17 mouse cellular contexts compared by ENCODE assay signal in the genomic region with DNA sequence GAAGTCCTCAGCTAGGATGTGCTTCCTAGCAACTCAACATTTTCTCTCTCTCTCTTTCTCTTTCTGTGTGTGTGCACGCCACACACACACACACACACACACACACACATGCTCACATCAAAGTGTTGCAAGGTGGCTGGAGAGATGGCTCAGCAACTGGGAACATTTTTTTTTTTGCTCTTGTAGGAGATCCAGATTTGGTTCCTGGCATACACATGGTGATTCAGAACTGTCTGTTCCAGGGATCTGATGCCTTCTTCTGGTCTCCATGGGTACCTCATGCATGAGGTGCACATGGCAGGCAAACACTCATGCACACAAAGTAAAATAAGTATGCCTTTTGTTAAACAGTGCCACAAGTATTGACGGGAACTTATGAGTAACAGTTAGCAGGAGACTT.
DNase-seq lines count a peak whose midpoint lies in the region; ATAC-seq and TF ChIP-seq lines count a peak whose summit lies in the region.
"Had no signal": no experiment of that assay in that cellular context is flagged by ENCODE, and none has a peak within 500 bp of the region (broad histone marks: within the 10 kb centered on the region; RNA-seq: fewer than 3 reads in every experiment).

No protein-coding gene starts in this region.

- no peak for DNase-seq in hindbrain, embryonic 11.5 days (ENCODE audit: low spot score)
- no peak for DNase-seq in left cerebral cortex, adult 2 months (ENCODE audit: extremely low spot score in 1 of 2, low spot score in 2 of 2)
- no peak for DNase-seq in left cerebral cortex, adult 18-20 months (ENCODE audit: low spot score in 2 of 2)
- DNase-seq in midbrain, embryonic 10.5 days (ENCODE audit: low spot score), result no peak
- DNase-seq: adrenal gland, adult 2 months; adrenal gland, postnatal 25 days; cerebellum, adult 2 months; cerebellum, postnatal 10 days; gastrocnemius, postnatal 36 days; heart, adult 11 months; heart, postnatal 36 days had no signal

- intact Hi-C loops in left cerebral cortex, adult 2 months (cut with DNase I), result loop anchor here (5.0 kb wide), 1 partner anchor 89 kb away; a partner anchor contains a TSS

- H3K4me3 ChIP-seq in hindbrain, embryonic 13.5 days, result no peak overlapping the region
- H3K4me3 ChIP-seq in hindbrain, embryonic 11.5 days (ENCODE audit: low read depth, low read length), result no peak overlapping the region
- no peak overlapping the region for H3K4me3 ChIP-seq in left cerebral cortex, adult 2 months
- H3K4me3 ChIP-seq in midbrain, embryonic 15.5 days, result no peak overlapping the region
- no peak overlapping the region for H3K4me3 ChIP-seq in midbrain, embryonic 10.5 days
- H3K4me3 ChIP-seq: embryonic facial prominence, embryonic 10.5 days; forebrain, embryonic 13.5 days; heart, embryonic 13.5 days; hindbrain, embryonic 12.5 days had no signal

- no peak overlapping the region for H3K9ac ChIP-seq in hindbrain, embryonic 13.5 days
- H3K9ac ChIP-seq in hindbrain, embryonic 11.5 days (ENCODE audit: low read depth, low read length), result no peak overlapping the region
- H3K9ac ChIP-seq in midbrain, embryonic 15.5 days, result no peak overlapping the region
- H3K9ac ChIP-seq: forebrain, embryonic 13.5 days; heart, embryonic 13.5 days; hindbrain, embryonic 12.5 days had no signal

- H3K4me1 ChIP-seq in hindbrain, embryonic 13.5 days (replicated peaks), result peaks cover 39% of the 10 kb centered on the region
- no peaks in the 10 kb centered on the region for H3K4me1 ChIP-seq in hindbrain, embryonic 11.5 days (replicated peaks; ENCODE audit: control insufficient read depth, insufficient read depth, low read length)
- H3K4me1 ChIP-seq in midbrain, embryonic 15.5 days, result peaks cover 18% of the 10 kb centered on the region
- H3K4me1 ChIP-seq in midbrain, embryonic 10.5 days, result peaks cover 16% of the 10 kb centered on the region

- H3K27ac ChIP-seq in hindbrain, embryonic 13.5 days, result peak overlapping the region; percentile 52
- H3K27ac ChIP-seq in hindbrain, embryonic 11.5 days (ENCODE audit: low read depth, low read length), result no peak overlapping the region
- H3K27ac ChIP-seq in left cerebral cortex, adult 2 months, result peak overlapping the region; percentile 37; the same call in 1 of the 2 replicates
- 0 out of 2 replicates have a peak overlapping the region, but pooled peaks have one; percentile 38 for H3K27ac ChIP-seq in midbrain, embryonic 15.5 days
- H3K27ac ChIP-seq in midbrain, embryonic 10.5 days (replicated peaks), result no peak overlapping the region
- H3K27ac ChIP-seq: embryonic facial prominence, embryonic 10.5 days; forebrain, embryonic 13.5 days; heart, embryonic 13.5 days; hindbrain, embryonic 12.5 days had no signal

- no peak for ATAC-seq in hindbrain, embryonic 13.5 days (ENCODE audit: low FRiP score)
- ATAC-seq in hindbrain, embryonic 11.5 days (ENCODE audit: low FRiP score), result no peak
- ATAC-seq in midbrain, embryonic 15.5 days (replicated peaks), result no peak
- ATAC-seq: forebrain, embryonic 13.5 days had no signal

- peak; percentile 7; the same call in 1 of the 2 replicates for TF ChIP-seq CTCF in left cerebral cortex, adult 2 months (IDR thresholded peaks at IDR 0.05)

- H3K9me3 ChIP-seq in hindbrain, embryonic 13.5 days, result no peaks in the 10 kb centered on the region
- H3K9me3 ChIP-seq in hindbrain, embryonic 11.5 days (ENCODE audit: control insufficient read depth, low read length), result no peaks in the 10 kb centered on the region
- H3K9me3 ChIP-seq in midbrain, embryonic 15.5 days, result no peaks in the 10 kb centered on the region
- no peaks in the 10 kb centered on the region; the same call in 1 of the 2 replicates for H3K9me3 ChIP-seq in midbrain, embryonic 10.5 days (replicated peaks)

- H3K27me3 ChIP-seq in hindbrain, embryonic 13.5 days, result no peaks in the 10 kb centered on the region
- H3K27me3 ChIP-seq in hindbrain, embryonic 11.5 days (ENCODE audit: control insufficient read depth, insufficient read depth, low read length), result no peaks in the 10 kb centered on the region
- no peaks in the 10 kb centered on the region for H3K27me3 ChIP-seq in midbrain, embryonic 15.5 days (replicated peaks)
- H3K27me3 ChIP-seq in midbrain, embryonic 10.5 days (ENCODE audit: low read depth, poor library complexity, severe bottlenecking), result no peaks in the 10 kb centered on the region
- H3K27me3 ChIP-seq: forebrain, embryonic 13.5 days; heart, embryonic 13.5 days; hindbrain, embryonic 12.5 days had no signal

- WGBS in hindbrain, embryonic 13.5 days, result 84% methylated on average over 2 of the region's 2 CpGs
- 98% methylated on average over 2 of the region's 2 CpGs for WGBS in hindbrain, embryonic 11.5 days
- WGBS in midbrain, embryonic 15.5 days, result 89% methylated on average over 2 of the region's 2 CpGs
- 90% methylated on average over 2 of the region's 2 CpGs for WGBS in midbrain, embryonic 10.5 days

- no peak overlapping the region for H3K4me2 ChIP-seq in hindbrain, embryonic 13.5 days
- H3K4me2 ChIP-seq in hindbrain, embryonic 11.5 days (replicated peaks; ENCODE audit: low read depth, low read length), result no peak overlapping the region
- H3K4me2 ChIP-seq in midbrain, embryonic 15.5 days, result no peak overlapping the region
- H3K4me2 ChIP-seq: forebrain, embryonic 13.5 days; heart, embryonic 13.5 days; hindbrain, embryonic 12.5 days had no signal

- H3K36me3 ChIP-seq in hindbrain, embryonic 13.5 days, result peaks cover 7% of the 10 kb centered on the region; the same call in 1 of the 2 replicates
- H3K36me3 ChIP-seq in hindbrain, embryonic 11.5 days (ENCODE audit: control insufficient read depth, insufficient read depth, low read length), result no peaks in the 10 kb centered on the region
- no peaks in the 10 kb centered on the region for H3K36me3 ChIP-seq in midbrain, embryonic 15.5 days (replicated peaks)
- peaks cover 7% of the 10 kb centered on the region for H3K36me3 ChIP-seq in midbrain, embryonic 10.5 days
- H3K36me3 ChIP-seq: heart, embryonic 13.5 days; hindbrain, embryonic 12.5 days had no signal

Comparison
In these comparisons a context has a peak if more than half of its experiments do, and no peak if none do; other contexts are left out.
1. H3K27ac ChIP-seq: peak in hindbrain, embryonic 13.5 days (single experiment), left cerebral cortex, adult 2 months (single experiment) and midbrain, embryonic 15.5 days (single experiment); none in hindbrain, embryonic 11.5 days (single experiment) and midbrain, embryonic 10.5 days (single experiment).